Mouse (Mus musculus) urinary bladder, adult 18-20 months (tissue): ENCODE data around the gene Ctbp2.

Experiments used
- DNase-seq, 2 experiments: peaks; one replicate each; pipeline ENCODE4 v3.0.0; 2022; ENCODE audit warnings: low spot score in 2 of 2, mixed read lengths in 2 of 2

The Ctbp2 gene

GRCm38 (mm10) chr7:133123999-133124700, at the start of gene Ctbp2:
Gene Ctbp2 (minus strand): TSS chr7:133124354.
- DNase-seq, result peak; percentile 80 to 91

- peak in 1 of 2 experiments; percentile 18 for DNase-seq
Observed at GRCm38 (mm10) chr7:133171403-133172032, 47.4 kb upstream of the Ctbp2 start.

- no peak for DNase-seq
Observed at GRCm38 (mm10) chr7:133168928-133169327, 44.8 kb upstream of the Ctbp2 start.

GRCm38 (mm10) chr7:133167903-133168302, 43.7 kb upstream of the Ctbp2 start:
- DNase-seq, result no peak

DNA sequence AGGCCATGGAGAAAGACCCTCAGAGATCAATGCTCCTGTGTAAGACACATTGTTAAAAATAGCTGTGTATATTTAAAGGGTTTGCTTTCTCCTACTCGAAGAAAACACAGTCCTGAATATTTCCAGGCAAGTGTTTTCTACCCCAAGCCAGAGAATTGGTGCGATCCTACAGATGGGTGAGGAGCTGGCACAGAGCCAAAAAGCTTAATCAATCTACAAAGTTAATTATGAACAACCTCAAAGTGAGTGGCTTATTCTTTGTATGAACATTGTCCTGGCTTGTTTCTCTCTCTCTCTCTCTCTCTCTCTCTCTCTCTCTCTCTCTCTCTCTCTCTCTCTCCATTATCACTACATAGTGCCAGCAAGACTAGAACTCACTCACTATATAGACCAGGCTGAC, 40.6 kb upstream of the Ctbp2 start:
- no peak for DNase-seq

DNA sequence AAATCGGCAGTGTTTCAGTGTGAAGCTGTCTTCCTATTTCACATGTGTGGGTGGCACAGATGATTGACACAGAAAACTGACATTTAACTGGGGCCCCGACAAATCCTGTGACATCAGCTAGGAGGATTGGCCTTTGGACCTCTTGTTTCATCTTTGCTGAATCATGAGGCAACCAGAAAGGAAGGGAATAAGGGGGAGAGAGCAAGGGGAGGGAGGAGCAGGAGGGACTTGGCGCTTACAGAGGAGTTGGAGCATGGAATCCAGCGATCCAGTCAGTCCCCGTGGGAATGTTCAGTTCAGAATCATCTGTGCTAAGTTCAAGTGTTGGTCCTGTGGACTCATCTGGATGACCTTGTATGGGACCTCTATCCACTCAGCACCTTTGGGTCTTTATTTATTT, 38.9 kb upstream of the Ctbp2 start:
- no peak for DNase-seq

- no peak for DNase-seq
Observed at GRCm38 (mm10) chr7:133162131-133162530, 38.0 kb upstream of the Ctbp2 start.

- DNase-seq, result no peak
Observed at GRCm38 (mm10) chr7:133161362-133162080, 37.4 kb upstream of the Ctbp2 start.

DNA sequence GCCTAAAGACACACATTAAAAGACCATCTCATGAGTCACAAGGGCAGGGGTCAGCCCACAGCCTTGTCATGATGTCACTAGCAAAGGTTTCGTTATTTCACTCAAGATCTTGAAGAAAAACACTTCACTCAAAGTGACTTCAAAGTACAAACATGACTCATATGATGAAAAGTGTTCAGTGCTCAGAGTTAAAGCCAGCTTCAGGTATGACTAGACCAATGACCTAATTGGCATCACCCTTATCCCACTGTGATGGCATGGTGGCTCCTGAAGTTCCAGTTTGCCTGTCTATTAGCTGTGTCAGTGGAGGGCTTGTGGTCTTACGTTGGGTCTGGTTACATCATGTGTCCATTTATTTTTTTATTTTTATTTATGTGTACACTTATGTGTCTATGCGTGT, 35.4 kb upstream of the Ctbp2 start:
- DNase-seq, result no peak

DNA sequence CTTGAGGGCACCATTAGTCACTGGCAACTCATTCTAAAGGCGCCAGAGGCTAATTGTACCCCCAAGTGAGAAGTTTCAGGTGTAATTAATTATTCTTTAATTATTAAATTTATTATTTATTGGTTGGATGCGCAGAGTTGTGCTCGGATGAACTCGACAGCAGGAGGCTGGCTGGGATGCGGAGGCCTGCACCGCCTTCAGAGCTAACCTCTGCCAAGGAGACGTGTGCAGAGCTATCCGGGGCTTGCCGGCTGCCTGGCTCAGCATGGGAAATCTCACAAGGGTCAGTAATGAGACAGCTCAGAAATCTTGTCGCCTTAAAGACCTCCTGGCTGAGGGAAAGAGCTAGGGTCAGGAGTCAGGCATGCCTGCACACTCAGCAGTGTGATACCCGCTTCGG, 31.5 kb upstream of the Ctbp2 start:
- DNase-seq, result no peak

- DNase-seq, result no peak
Observed at GRCm38 (mm10) chr7:133154846-133155245, 30.7 kb upstream of the Ctbp2 start.

DNA sequence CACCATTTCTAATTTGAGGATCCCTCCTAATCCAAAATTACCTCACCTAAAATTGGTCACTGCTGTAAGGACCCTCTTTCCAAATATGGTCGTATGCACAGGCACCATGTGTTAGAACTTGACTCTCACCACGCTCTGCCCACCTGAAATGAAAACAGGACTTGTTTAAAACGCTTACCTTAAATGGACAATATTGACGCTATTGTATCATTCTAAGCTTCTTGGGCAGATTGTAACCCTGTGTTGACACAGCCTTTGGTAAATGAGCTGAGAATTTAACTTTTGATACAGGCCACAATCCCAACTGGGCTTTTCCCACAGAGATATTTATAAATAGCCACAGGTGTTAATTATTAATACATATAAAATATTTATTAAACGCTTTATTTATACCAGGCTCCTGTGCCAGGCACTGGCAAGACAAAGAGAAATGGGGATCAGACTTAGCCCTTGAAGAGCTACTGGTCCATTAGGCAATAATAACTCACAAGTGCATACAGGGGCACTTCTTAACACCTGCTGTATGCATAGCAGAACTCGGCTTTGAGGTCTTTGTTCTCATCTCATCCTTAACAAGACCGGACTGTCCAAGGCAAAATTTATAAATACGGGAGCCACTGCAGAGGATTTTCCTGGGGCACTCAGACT, 15.7 kb upstream of the Ctbp2 start:
- no peak for DNase-seq

DNA sequence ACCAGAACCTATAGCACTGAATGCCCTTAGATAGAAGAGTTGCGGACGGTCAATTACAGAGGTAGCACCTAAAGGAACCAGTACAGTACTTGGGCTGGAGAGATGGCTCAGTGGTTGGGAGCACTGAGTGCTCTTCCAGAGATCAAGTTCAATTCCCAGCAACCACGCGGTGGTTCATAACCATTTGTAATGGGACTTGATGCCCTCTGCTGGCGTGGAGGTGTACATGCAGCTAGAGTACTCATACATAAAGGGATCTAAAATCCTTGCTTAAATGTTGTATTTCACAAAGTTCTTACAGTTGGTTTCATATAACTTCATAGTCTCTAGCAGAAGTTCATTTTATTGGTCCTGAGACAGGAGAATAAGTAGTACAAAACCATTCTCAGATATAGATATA, 9.4 kb upstream of the Ctbp2 start:
- DNase-seq, result no peak

DNA sequence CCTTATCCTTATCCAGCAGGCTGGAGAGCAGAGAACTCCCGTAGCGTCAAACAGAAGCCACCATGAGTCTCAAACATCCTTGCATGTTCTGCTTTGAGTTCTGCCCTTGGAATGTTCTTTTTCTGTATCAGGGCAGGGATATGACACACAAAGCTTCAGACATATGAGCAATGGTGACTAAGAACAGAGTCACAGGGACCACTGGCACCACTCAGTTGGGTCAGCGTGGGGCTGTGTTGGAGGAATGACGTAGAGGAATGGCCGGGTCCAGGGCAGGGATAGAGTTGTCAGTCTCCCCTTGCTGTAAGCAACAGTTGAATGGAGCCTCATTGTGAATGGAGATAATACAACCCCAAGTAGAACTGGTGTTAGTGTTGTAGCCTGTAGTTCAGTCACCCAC, 8.5 kb upstream of the Ctbp2 start:
- no peak for DNase-seq

DNA sequence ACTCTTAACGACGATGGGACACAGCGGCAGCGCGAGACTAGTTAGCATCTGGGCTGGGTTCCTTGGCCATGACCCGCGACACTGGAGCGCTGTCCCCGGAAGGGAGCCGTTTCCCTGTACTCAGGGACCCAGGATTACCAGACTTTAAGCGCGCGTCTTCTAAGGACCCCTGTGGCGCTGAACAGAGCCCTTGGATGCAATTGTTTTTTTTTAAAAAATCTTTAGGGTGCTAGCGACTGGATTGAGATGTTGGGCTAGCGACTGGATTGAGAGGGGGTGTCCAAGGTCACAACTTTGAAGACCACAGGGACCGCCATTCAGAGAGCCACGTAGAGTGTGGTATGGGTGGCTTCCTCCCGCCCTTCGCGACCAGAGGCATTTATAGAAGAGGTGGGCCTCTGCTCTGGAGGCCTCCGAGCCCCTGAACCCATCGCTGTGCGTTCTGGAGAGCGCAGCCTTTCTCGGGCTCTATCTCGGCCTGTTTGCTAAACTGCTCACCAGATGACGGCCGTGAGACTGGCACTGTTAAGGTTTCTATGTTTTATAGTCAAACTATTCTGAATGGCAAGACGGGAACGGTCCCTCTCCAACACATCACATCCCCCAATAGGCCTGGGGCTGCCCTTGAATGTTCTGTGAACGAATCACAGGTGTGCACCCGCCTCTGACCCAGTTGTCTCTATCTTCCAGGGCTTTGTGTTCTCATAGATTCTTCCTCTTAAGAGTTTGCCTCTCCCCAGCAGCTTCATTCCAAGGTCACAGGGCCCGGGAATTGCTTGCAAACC, 739 bp upstream of the Ctbp2 start:
- no peak for DNase-seq

DNA sequence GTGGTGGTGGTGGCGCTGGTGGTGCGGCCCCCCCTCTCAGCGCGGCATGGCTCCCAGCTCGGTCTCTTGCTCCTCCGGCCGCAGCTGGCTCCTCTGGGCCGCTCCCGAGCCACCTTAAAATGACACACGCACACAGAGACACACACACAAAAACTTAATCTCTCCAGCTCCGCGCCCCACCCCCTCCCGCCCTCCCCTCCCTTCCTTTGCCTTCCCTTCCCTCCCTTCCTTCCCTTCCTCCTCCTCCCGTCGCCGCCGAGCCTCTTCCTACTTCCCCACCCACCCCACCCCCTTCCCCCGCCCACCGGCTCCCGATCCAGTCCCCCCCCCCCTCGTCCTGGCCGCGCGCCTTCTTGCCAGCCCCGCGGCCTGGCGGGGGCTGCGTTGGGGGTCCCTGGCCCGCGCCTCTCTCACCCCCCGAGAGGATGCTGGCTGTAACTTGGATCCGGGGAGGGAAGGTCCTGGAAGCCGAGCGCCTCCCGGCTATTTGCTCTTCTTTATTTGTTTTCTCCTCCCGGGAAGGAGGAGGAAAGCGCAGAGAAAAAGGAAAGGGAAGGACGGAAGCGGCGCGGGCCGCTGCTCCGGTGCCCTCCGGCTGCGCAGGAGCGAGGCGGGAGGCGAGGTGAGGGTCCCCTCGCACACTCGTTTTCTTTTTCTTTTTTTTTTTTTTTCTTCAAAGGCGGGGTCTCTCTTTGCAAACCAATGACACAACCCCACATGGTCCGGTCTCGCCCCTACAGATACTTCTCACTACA, 733 bp downstream of the Ctbp2 start, which contains the start of gene Fgfr2:
Gene Fgfr2 (minus strand): TSS at position 107 of the 755 bp plus-strand sequence.
- DNase-seq, result peak; percentile 63 to 69

- peak in 1 of 2 experiments; percentile 74 for DNase-seq
Observed at GRCm38 (mm10) chr7:133122379-133123243, 1.5 kb downstream of the Ctbp2 start.

- DNase-seq, result peak in 1 of 2 experiments; percentile 67
Observed at GRCm38 (mm10) chr7:133121661-133122378, 2.3 kb downstream of the Ctbp2 start.

- DNase-seq, result no peak
Observed at GRCm38 (mm10) chr7:133121080-133121607, 3.0 kb downstream of the Ctbp2 start.
